Mouse (Mus musculus) cerebellum, adult 11-12 months (tissue): Measurements from ENCODE around the gene AB124611.
"Not testable (repeated sequence)": the region's sequence is repeated elsewhere in the genome, so short reads cannot be mapped to it uniquely, and the experiment has no call there.

Experiments
- DNase-seq: peaks from one replicate; pipeline ENCODE4 v3.0.0; 2022

AB124611 gene

GRCm38 (mm10) chr9:21565004-21565586, 39.1 kb downstream of the AB124611 start:
- DNase-seq, result no peak

DNA sequence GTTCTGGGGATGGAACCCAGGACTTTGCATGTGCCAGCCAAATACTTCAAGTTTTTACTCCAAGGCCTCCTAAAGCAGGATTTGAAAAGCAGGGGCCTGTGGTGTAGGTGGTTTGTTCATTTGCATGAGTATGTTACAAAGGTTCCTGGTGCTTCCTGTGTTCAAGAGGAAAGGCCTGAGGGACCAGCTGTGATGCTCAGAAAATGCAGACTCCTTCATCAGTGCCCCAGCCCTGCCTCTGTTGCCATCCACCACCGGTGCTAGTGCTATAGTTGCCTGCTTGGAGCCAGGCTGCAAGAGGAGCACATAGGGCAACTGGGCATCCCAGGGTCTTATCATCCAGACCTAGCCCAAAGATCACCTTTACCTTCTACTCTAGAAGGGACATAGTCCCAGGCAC, 40.6 kb downstream of the AB124611 start:
- DNase-seq, result no peak

DNA sequence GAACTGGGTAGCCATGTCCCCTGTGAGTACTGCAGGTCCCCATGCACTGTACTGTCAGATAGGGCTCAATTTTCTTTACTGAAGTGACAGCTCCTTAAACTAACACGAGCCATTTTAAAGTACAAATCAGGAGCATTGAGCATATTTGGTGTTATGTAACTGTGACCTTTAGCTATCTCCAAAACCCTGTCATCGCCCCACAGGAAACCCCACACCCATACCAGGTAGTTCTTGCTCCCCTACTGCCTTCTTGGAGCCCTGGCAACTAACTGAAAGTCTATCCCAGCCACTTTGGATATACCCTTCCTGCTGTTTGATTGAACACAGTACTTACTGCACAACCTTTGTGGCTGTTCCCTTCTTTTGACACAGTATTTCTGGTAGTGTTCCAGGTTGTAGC, 41.1 kb downstream of the AB124611 start:
- DNase-seq, result no peak

DNA sequence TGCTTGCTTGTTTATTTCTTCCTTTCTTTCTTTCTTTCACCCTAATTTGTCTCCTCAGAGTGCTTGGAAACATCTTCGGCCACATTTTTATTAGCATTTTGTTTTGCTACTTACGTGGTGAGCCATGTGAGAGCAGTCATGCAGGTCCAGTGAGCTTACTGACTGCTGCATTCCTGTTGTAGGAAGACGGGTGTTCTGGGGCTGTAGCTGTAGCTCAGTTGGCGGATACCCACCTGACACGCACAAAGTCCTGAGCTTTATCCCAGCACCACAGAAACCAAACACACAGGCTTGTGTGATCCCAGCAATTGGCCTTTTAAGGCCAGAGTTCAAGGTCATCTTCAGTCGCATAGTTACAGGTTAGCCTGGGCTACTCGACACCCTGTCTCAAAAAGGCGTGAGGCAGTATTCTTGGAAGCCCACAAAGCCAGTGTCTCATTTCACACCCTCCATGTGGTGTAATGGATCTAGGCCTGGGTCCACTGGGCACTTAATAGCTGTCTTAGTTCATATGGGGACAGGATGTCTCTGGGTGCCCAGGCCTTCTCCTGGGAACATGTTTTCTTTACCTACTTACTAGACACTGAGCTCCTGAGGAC, 42.8 kb downstream of the AB124611 start:
- DNase-seq, result no peak

- DNase-seq, result no peak
Observed at GRCm38 (mm10) chr9:21574012-21574801, 48.2 kb downstream of the AB124611 start.

DNA sequence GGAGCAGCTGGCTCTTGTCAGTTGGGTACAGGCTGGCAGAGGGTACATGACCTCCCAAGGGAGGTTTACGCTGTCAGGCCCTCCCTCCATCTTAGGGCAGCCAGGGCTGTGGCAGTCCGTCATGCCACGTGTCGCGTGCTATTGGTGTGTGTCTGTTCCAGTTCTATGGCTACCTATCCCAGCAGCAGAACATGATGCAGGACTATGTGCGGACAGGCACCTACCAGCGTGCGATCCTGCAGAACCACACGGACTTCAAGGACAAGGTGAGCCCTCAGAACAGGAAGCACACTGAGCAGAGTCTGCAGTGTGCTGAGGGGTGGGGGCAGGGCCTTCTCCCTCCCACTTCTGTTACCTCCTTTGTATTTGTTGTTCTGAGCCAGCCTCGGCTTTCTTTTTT, 49.3 kb downstream of the AB124611 start:
- DNase-seq, result no peak

GRCm38 (mm10) chr9:21576286-21576685, 50.3 kb downstream of the AB124611 start:
- no peak for DNase-seq

- no peak for DNase-seq
Observed at GRCm38 (mm10) chr9:21578226-21578625, 52.2 kb downstream of the AB124611 start.

- no peak for DNase-seq
Observed at GRCm38 (mm10) chr9:21585401-21585800, 59.4 kb downstream of the AB124611 start.

- DNase-seq, result no peak
Observed at GRCm38 (mm10) chr9:21587678-21588349, 61.8 kb downstream of the AB124611 start.

DNA sequence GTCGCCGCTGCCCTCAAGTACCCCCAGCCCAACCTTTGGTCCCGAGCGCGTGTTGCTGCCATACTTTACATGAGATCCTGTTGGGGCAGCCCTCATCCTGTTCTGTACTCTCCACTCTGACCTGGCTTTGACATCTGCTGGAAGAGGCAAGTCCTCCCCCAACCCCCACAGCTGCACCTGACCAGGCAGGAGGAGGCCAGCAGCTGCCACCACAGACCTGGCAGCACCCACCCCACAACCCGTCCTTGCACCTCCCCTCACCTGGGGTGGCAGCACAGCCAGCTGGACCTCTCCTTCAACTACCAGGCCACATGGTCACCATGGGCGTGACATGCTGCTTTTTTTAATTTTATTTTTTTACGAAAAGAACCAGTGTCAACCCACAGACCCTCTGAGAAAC, 62.4 kb downstream of the AB124611 start:
- no peak for DNase-seq

GRCm38 (mm10) chr9:21589538-21589937, 63.6 kb downstream of the AB124611 start:
- DNase-seq, result no peak

GRCm38 (mm10) chr9:21591127-21591830, 65.3 kb downstream of the AB124611 start:
- DNase-seq, result no peak

- peak; percentile 56 for DNase-seq
Observed at GRCm38 (mm10) chr9:21591831-21592702, 66.1 kb downstream of the AB124611 start.

DNA sequence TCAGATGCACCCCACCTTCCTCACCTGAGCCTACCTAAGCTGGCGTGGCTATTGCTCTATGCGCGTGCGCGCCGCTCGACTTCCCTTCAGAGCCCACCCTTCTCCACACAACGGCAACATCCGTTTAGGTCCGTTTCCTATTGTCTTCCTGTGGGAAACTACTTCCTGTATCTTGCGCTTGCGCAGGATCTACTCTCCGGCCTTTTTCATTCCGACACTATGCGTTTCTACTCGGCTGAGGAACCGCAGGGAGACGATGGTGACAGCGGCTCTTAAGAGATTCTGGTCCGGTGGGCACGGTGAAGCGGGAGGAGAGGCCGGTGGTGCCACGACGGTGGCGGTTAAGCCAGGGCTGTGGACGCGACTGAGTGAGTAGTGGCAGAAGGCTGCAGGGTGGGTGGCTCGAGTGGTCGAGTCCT, 66.7 kb downstream of the AB124611 start, which contains the start of the genes Timm29 and Yipf2:
Gene Timm29, plus strand, starts transcription at position 20 of the 419 bp plus-strand sequence.
Gene Yipf2, minus strand, starts transcription at position 126 of the 419 bp plus-strand sequence.
- peak; percentile 93 for DNase-seq

DNA sequence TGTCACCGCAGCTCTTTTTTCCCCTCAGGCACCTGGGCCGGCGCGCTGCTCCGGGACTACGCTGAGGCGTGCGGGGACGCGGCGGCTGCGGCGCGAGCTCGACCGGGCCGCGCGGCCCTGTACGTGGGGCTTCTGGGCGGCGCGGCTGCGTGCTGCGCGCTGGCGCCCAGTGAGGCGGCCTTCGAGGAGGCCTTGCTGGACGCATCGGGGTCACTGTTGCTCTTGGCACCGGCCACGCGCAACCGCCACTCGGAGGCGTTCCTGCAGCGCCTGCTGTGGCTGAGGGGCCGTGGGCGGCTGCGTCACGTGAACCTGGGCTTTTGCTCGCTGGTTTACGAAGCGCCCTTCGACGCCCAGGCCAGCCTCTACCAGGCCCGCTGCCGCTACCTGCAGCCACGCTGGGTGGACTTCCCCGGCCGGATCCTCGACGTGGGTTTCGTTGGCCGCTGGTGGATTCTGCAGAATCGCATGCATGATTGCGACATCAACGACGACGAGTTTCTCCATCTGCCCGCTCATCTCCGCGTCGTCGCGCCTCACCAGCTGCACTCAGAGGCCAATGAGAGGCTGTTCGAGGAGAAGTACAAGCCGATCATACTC, 67.2 kb downstream of the AB124611 start:
- no peak for DNase-seq

DNA sequence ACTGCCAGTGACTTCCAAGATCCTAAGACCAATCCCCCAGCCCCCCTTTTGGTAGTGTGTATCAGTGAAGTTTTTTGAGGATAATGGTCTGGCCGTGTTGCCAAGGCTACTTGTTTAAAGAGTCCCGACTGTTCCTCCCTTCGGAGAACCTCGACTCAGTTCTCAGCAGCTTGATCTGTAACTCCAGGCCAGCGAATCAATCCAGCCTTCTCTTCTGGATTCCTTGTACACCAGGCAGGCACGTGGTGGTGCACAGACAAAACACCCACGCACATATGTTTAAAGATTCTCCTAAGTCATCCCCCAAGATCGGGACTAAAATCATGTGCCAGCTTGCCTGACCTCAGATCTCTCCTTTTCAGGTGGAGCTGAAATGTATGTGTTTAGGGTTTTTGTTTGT, 68.4 kb downstream of the AB124611 start:
- not testable (repeated sequence) for DNase-seq

GRCm38 (mm10) chr9:21594838-21595237, 68.9 kb downstream of the AB124611 start:
- no peak for DNase-seq
